Mouse (Mus musculus) spleen, postnatal 36 days (tissue): ENCODE data around the gene Olfr1513.

ENCODE experiments used
- DNase-seq, 2 experiments: peaks; one replicate each; pipeline ENCODE4 v3.0.0; 2022; ENCODE audit warnings: low spot score in 2 of 2, mixed read lengths in 1 of 2

Olfr1513 gene

DNA sequence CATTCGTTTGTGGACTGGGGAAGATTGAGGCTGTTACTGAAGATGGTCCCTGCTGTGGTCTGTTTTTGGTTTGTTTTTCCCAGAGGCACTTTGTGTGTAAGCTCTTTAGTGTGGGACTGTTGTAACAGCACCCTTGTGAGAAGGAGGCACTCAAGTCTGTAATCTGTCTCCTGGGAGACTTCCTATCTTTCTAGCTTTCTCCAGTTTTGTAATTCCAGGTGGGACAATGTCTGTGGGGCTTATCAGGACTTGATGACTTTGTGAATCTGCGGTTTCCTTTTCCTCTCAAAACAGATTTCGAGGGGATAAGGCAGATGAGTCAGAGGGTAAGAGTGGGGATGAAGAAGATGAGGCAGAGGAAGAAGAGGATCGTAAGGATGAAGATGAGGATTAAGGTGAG, at the start of gene Olfr1513:
Gene Olfr1513 (minus strand): TSS at position 101 of the 400 bp plus-strand sequence.
- no peak for DNase-seq

GRCm38 (mm10) chr14:52397279-52397678, 41.1 kb upstream of the Olfr1513 start, which contains the start of gene Olfr1511:
Gene Olfr1511, minus strand, starts transcription at chr14:52397379.
- no peak for DNase-seq

DNA sequence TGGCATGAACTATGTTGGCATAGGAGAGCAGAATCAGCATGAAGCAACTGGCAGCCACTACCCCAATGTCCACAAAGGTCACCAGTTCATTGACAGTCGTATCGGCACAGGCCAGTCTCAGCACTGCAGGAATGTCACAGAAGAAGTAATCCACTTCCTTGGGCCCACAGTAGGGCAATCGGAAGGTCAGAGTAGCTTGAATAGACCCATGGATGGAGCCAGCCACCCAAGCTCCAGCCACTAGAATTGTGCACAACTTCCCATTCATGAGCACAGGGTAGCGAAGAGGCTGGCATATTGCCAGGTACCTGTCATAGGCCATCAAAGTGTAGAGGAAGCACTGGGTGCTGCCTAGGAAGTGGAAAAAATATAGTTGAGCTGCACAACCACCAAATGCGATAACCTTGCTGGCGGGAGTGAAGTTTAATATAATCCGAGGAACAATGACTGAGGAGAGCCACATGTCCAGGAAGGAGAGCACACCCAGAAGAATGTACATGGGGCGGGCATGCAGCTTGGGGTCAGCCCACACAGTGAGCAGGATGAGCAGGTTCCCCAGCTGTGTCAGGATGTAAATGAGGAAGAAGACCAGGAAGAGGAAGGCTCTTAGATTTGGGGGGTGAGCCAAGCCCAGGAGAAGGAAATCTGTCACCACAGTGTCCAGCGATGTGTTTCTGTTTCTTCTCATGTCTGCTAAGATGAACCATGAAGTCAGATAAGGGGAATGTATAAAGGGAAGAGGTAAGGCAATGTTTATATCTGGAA, 34.1 kb upstream of the Olfr1513 start:
- peak in 1 of 2 experiments; percentile 1 for DNase-seq

GRCm38 (mm10) chr14:52379068-52379467, 22.9 kb upstream of the Olfr1513 start, which contains the start of gene Olfr1512:
Gene Olfr1512, minus strand, starts transcription at chr14:52379168.
- DNase-seq: no peak

- no peak for DNase-seq
Observed at GRCm38 (mm10) chr14:52368741-52369140, 12.5 kb upstream of the Olfr1513 start.

- no peak for DNase-seq
Observed at GRCm38 (mm10) chr14:52339512-52339852, 16.7 kb downstream of the Olfr1513 start.

- DNase-seq: peak; percentile 39 to 61
Observed at GRCm38 (mm10) chr14:52338751-52339511, 17.3 kb downstream of the Olfr1513 start.

DNA sequence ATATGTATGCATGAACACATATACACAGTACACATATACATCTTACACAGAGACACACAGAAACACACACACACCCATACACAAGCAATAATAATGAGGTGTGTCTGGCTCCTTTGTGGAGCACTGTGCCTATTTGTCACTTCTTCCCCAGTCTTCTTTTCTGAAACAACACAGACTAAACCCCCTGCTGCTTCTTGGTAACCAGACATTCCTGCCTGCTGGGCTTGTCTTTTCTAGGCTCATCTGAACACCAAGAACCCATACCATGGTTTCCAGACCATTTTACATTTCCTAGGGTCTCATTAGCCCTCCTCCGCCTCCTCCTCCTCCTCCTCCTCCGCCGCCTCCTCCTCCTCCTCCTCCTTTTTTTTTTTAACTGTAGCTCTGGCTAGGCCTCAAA, 24.0 kb downstream of the Olfr1513 start:
- DNase-seq: no peak

- no peak for DNase-seq
Observed at GRCm38 (mm10) chr14:52331069-52331750, 25.0 kb downstream of the Olfr1513 start.

DNA sequence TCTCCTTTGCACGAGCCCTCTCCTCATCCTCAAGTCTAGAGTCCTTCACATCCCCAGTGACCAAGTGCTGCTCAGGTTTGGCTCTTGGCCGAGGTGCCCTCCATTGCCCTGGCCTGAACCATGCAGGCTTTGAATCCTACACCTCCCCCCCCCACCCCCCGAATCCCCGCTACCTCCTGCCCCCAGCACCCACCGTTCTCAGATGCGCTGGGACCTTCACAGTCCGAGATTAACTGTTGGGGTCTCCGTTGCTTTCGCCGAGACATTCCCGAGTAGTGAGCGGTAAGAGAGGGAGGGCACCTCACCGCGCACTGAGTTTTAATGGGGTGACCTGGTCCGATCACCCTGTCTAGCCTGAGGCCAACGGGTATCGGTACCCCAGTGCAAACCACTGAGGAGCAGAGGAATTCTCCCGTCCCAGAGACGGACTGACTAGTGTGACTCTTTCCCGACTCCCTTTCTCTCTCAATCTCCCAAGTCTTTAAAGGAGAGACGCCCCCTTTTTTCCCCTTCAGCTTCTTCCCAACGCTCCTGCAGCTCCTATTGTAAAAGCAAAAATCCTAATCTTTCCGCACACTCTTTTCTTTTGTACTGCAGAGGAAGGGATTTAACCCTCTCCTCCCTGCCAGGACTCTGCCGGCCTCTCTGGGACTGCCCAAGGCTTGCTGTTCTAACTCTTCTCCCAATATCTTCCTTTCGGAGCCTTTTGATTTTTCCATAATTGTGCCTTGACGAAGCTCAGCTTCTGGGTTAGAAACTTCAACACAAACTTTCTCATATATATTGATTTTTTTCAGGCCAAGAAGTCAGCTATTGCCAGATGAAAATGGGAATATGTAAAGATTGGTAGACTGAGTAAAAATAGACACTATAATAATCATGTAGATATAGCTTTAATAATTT, 28.0 kb downstream of the Olfr1513 start, which contains the start of gene Sall2:
Gene Sall2 (minus strand): TSS at position 853 of the 903 bp plus-strand sequence.
- DNase-seq: no peak

DNA sequence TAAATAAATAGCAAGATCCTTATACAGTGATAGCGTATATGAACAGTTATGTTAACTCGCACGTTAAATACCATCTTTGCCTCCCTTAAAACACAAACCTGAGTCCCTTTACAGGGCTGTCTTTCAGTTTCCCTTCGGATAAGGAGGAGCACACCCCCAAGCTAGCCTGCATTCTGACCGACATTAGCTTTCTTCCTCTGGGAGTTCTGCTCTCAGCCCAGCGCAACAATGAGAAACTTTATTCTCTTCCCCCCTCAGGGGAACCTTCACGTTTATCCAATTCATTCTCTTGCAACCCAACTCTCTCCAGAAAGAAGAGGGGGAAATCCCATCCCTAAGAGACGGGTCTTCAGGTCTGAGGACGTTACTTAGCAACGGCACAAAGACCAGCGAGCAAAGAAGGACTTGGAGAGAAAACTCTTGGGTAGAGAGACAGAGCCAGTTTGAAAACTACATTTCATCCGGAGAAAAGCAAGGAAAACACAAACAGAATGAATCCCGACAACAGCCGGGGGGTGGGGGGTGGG, 28.8 kb downstream of the Olfr1513 start:
- DNase-seq: no peak

- DNase-seq: no peak
Observed at GRCm38 (mm10) chr14:52325890-52326289, 30.3 kb downstream of the Olfr1513 start.

- DNase-seq: no peak
Observed at GRCm38 (mm10) chr14:52319361-52319760, 36.8 kb downstream of the Olfr1513 start.

GRCm38 (mm10) chr14:52316441-52317225, 39.6 kb downstream of the Olfr1513 start:
- no peak for DNase-seq

DNA sequence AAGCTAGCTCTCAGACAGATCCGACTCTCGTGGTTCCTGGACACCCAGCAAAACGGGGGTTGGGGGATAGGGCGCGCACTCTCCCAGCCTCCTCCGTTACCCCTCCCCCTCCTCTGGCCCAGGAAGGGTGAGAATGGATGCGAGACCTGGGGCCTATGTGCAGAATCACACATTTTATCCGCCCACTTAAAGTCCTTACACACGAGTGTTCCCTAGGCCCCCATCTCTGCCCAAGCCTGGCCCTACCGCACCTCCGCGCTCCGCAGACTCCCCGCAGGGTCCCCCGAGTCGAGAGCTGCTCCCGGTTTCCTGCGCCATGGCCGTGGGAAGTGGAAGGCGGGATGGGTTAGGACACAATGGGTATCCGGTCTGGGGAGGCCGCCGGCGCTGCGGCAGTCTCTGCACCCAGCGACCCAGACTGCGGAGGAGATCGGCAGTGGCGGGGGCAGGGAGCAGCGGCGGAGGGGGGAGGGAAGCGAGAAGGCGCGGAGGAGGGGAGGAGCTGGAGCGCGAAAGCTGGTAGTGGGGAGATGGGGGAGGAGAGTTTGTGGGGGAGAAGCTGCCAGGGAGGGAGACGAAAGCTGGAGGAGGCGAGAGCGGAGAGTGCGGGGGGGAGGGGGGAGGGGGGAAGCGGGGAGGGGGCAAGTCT, 40.3 kb downstream of the Olfr1513 start:
- peak; percentile 35 to 39 for DNase-seq

DNA sequence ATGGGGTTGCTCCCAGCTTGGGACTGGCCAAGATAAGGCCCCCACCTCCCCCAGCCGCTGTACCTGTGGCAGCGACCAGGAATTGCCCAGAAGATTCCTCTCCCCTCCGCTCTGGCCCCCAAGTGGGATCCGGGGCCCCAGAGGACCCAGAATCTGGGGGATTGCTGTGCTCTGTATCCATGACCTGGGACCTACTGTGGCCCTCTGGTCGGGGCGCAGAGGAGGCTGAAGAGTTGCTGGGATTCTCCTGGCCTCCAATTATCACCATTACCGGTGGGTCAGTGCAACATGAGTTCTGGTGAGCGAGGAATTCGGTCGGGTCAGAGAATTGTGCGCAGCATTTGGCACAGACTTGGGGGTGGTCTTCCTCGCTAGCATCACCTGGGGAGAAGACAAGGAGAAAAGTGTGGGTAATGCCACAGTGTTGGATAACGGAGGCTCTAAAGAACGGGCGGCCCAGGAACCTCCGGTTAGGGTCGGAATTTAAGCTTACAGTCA, 40.9 kb downstream of the Olfr1513 start:
- DNase-seq: no peak

DNA sequence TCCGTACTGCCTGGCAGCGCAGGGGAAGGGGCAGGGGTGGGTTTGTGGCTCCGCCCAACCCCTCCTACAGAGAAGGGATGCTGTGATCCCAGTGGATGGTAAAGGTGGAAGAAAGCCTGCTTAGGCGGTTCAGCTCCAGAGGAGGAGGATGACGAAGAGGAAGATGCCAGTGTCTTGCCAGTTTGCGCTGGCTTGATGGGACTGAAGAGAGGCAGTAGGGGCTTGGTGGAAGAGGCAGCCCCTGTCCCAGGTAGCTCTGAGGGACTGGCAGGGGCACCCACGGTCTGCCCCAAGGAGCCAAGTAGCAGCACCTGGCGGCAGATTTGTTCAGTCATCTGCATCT, 41.4 kb downstream of the Olfr1513 start:
- DNase-seq: no peak

- no peak for DNase-seq
Observed at GRCm38 (mm10) chr14:52313931-52314807, 42.0 kb downstream of the Olfr1513 start.

DNA sequence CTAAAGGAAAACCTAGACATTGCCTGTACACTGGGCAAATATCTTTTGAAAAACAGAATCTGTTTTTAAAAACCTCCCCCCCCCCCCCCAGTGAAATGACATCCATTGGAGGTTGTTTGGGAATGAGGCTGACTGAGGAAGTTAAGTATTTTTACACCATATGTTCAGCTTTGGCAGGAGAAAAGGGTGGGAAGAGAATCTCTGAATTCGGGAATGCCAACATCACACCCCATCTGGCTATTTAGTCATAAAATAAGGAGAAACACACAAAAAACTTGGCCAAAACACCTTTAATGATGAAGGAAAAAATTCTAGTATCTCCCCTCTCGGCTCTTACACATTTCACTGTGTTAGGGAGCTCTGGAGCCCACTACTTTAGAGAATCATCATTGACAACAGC, 45.3 kb downstream of the Olfr1513 start:
- no peak for DNase-seq
